Mouse (Mus musculus) megakaryocyte-erythroid progenitor cell, adult 5 weeks (primary cell): Measurements from ENCODE around the gene Mybpc2. TPM values are rescaled to one million over a fixed set of nuclear protein-coding genes. Genes with fewer than 3 reads are reported as not detected.

Experiments
- polyA plus RNA-seq: library from polyadenylated mRNA; stranded (reverse); fragments of >175 nt; gene quantifications from 2 replicates; pipeline ENCODE4 v1.2.3, GENCODE M21; 2012

The Mybpc2 gene
- polyA plus RNA-seq = 0.10 and 0.13 TPM in 2 replicates

DNA sequence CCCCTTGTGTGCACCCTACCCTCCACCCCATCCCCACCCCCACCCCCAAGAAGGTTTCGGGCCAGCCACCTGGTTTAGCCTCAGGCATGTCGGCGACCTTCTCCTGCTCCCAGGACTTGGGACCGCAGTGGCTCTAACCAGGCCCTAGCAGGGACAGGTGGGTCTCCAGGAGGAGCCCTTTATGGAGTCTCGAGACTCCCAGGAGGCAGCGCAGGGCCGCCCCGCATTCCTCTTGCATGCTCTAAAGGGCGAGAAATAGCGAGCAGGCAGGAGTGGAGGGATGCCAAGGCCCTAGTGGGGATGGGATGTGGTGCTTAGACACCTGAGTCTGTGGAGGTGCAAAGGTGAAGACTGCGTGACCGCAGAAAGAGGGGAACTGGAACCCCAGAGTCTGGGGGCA is at the start of gene Mybpc2:
Mybpc2 (minus strand) TSS at position 155 of the 400 bp plus-strand sequence.

DNA sequence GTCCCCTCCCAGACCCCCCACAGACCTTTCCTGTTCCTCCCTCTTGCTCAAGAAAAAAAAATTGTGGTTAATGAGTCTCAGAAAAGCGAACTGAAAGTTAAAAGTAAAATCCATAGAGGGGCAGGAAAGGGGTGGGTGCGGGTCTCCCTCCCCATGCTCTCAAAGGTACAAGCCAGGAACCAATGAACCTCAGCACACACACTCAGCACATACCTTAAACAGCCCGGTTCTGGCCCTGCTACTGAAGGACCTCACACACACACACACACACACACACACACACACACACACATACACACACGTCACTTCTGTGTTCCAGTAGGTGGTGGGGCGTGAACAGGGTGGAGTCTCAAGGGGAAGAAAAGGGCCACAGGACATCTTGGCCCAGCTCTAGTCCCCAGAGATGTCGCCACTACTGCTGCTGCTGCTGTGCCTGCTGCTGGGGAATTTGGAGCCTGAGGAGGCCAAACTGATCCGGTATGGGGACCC is 47.8 kb upstream of the Mybpc2 start, which contains the start of gene Napsa:
Napsa (plus strand) TSS at position 168 of the 489 bp plus-strand sequence.

DNA sequence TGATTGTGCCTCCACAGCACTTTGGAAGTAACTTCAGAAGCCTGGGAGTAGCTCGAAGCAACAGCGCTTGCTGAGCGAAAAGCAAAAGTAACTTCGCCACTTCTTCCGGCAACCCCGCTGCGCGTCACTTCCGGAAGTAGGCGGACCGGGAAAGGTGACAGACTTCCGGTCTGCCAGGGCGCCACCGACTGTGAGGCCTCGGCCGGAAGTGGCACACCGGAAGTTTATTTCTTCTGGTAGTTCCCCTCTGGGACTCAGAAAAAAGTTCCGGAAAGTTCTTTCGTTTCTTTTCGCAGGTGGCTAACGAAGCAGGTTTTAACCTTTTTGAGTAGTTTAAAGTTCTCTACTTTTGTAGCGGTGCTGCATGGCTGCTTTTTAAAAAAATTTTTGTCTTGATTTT is 29.4 kb upstream of the Mybpc2 start, which contains the start of gene Nr1h2:
Nr1h2 (minus strand) TSS at position 126 of the 400 bp plus-strand sequence.

DNA sequence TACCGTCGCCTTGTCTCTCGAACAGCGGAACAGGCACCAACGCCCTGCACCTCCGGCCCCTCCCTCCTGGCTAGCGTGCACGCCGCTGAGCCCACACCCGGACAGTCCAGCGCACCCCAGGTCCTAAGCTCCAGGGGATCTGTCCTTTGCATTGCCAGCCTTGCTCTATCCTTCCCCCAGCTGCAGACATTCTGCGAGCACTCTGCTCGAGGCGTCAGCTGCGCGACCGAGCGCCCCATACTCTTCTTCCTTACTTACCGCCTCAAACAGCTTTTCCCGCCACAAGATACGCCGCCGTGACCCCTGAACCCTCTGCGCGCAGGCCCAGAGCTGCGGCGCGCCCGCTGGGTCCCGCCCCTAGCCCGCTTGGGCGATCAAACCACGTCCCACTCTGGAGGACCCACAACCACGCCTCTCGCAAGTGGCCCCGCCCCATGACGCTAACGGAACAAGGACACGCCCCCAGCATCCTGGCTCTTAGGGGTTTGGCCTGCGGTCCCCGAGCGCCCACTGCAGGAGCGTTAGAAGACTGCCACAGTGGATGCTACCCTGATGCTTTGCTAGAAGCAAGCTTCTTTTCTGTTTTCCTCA is 24.1 kb upstream of the Mybpc2 start, which contains the start of gene Pold1:
Pold1 (minus strand) TSS at position 353 of the 591 bp plus-strand sequence.

DNA sequence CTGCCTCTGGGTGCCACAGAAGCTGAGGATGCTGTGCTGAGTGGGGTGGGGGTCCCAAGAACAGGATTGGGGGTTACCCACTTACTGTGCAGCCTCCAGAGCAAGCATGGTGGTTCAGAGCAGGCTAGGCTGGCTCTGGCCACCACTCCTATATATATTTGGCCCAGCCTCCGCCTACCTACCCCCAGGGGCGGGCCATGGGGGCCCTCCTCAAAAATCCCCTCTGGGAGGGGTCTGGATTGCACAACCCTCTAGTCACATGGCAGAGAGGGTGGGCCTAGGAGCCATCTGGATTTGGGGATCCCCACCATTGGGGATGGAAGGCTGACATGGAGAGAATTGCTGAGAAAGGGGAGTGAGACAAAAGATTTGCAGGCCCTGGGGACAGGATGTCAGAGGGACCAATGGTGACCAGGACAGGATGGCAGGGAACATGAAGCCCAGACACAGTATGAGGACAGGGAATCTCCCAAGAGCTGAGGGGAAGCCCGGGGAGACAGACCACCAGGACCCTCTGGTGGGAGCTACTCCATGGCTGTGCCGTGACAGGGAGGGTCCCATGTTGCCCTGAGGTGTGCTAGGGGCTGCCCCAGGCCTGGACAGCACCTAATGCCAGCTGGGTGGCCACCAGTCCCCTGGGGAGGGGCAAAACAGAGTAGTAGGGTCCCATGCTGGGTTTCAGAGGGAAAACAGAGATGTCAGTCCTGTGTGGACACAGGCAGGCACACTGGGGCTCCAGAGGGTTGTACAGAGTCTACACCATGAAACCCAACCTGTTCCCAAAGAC is 7.7 kb upstream of the Mybpc2 start, which contains the start of gene Spib:
Spib (minus strand) TSS at position 126 of the 787 bp plus-strand sequence.

DNA sequence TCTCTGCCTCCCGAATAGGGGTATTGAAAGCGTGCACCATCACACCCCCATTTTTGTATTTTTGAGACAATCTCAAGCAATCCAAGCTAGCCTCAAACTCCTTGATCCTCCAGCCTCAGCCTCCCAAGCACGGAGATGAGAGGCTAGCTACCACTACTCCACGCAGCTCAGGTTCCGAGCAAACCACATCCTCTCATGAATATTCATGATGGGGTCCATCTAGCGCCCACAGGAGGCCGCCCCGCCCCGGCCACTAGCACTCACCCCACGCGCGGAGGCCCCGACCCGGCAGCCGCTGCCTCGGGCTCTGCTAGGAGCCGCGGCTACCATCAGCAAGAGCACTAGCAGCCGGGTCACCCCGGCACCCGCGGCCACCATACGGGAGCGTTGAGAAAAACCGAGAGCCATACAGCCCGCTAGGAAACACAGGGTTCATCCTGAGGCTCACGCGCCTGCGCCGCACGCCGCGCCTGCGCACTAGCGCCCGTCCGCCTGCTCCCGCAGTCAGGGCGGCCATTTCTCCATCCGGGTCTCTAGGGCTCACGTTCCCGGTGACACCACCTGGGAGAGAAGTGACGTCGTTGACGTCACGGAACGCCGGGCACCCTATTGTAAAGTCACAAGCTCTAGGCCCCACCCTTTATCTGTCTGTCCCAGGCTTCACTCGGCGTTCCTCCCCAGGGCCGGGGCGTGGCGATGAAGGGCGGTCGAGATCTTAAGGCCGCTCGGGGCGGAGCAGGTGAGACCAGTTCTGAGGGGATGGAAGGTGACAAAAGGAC is 28.3 kb downstream of the Mybpc2 start, which contains the start of the genes Emc10 and Fam71e1:
Emc10 (minus strand) TSS at position 538 of the 779 bp plus-strand sequence.
Fam71e1 (plus strand) TSS at position 590 of the 779 bp plus-strand sequence.

DNA sequence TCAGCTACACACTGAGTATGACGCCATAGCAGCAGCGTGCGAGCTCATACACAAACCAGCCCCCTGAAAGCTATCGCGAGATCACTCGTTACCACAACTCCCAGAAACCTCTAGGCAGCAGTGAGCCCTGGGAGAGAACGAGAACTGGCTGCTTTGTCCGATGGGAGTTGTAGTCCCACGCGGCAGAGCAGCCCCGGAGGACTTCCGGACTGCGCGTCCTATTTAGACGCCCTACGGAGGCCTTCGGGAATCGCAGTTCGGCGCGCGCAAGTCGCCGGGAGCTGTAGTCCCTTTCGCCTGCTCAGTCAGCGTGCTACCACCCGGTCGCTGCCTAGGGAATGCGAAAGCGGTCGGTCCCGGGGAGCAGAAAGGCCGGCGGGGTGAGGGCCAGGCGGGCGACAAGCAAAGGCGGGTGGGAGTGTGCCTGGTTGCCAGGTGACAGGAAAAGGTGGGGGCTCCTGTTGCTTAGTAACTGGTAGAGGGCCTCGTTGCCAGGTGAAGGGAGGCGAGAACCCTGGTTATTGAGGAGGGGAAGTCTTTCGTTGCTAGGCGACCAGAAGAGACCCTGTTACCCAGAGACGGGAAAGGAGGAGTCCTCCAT is 56.5 kb downstream of the Mybpc2 start, which contains the start of gene Josd2:
Josd2 (plus strand) TSS at position 170 of the 601 bp plus-strand sequence.

DNA sequence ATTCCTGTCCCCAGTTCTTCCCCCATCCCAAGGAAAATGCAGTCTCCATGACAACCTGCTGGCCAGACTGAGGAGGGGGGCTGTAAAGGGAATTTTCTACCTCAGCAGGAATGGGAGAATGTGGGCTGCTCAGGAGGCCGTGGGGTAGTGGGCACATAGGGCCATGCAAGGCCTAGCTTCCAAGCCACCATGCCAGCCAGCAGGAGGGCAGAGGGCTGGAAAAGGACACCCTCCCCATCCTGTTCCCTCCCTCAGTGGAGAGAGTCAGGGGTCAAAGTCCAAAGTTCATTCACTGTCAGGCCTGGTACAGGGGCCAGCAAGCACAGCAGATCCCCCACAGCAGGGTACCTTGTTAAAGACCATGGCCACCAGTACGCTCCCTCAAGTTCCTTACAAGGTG is 59.3 kb downstream of the Mybpc2 start, which contains the start of gene Aspdh:
Aspdh (plus strand) TSS at position 281 of the 400 bp plus-strand sequence.

Other genes starting within 250 kb of the Mybpc2 start
- 5.0 and 6.2 TPM in 2 replicates for gene Clec11a, start 217.8 kb downstream of the Mybpc2 start, polyA plus RNA-seq
- gene Shank1, start 214.4 kb downstream of the Mybpc2 start, polyA plus RNA-seq = 0.90 and 0.94 TPM in 2 replicates
- 1.0 and 1.1 TPM in 2 replicates for gene Syt3, start 140.6 kb downstream of the Mybpc2 start, polyA plus RNA-seq
- gene 1700008O03Rik, start 138.8 kb downstream of the Mybpc2 start, polyA plus RNA-seq = 2.9 and 3.5 TPM in 2 replicates
- gene Lrrc4b, start 95.6 kb downstream of the Mybpc2 start, polyA plus RNA-seq = not detected in 2 replicates
- not detected in 2 replicates for gene Aspdh, start 59.3 kb downstream of the Mybpc2 start, polyA plus RNA-seq
- 226 and 232 TPM in 2 replicates for gene Josd2, start 56.7 kb downstream of the Mybpc2 start, polyA plus RNA-seq
- 312 and 350 TPM in 2 replicates for gene Emc10, start 28.1 kb downstream of the Mybpc2 start, polyA plus RNA-seq
- 4.4 and 8.6 TPM in 2 replicates for gene Fam71e1, start 28.1 kb downstream of the Mybpc2 start, polyA plus RNA-seq
- 5.7 and 20.9 TPM in 2 replicates for gene Spib, start 7.4 kb upstream of the Mybpc2 start, polyA plus RNA-seq
- gene Pold1, start 24.2 kb upstream of the Mybpc2 start, polyA plus RNA-seq = 269 and 288 TPM in 2 replicates
- 429 and 491 TPM in 2 replicates for gene Nr1h2, start 29.3 kb upstream of the Mybpc2 start, polyA plus RNA-seq
- gene Napsa, start 47.7 kb upstream of the Mybpc2 start, polyA plus RNA-seq = 114 and 146 TPM in 2 replicates
- 4.8 and 5.4 TPM in 2 replicates for gene Kcnc3, start 66.0 kb upstream of the Mybpc2 start, polyA plus RNA-seq
- 0.20 and 0.25 TPM in 2 replicates for gene Myh14, start 146.2 kb upstream of the Mybpc2 start, polyA plus RNA-seq
- not detected in 2 replicates for gene Izumo2, start 184.1 kb upstream of the Mybpc2 start, polyA plus RNA-seq
- 93.7 and 100 TPM in 2 replicates for gene Vrk3, start 223.8 kb upstream of the Mybpc2 start, polyA plus RNA-seq
- gene Zfp473, start 226.4 kb upstream of the Mybpc2 start, polyA plus RNA-seq = 0.17 and 0.26 TPM in 2 replicates